Mouse (Mus musculus) CD4-positive helper T cell, adult 2 months (primary cell): ENCODE data around the gene Fcgr4.
"Not testable (repeated sequence)": the region's sequence is repeated elsewhere in the genome, so short reads cannot be mapped to it uniquely, and the experiment has no call there.

Source experiments
- DNase-seq: peaks from one replicate; pipeline ENCODE4 v3.0.0-alpha.2; 2012; ENCODE audit warnings: low read depth, missing footprints, low spot score

The Fcgr4 gene

GRCm38 (mm10) chr1:171050774-171051173 lies 32.1 kb downstream of the Fcgr4 start:
- DNase-seq: no peak

- no peak for DNase-seq
Measured at GRCm38 (mm10) chr1:171053305-171053704, 34.6 kb downstream of the Fcgr4 start.

GRCm38 (mm10) chr1:171057253-171057652 lies 38.5 kb downstream of the Fcgr4 start:
- DNase-seq: no peak

GRCm38 (mm10) chr1:171059203-171059602 lies 40.5 kb downstream of the Fcgr4 start:
- DNase-seq: no peak

- DNase-seq: peak; percentile 79
Measured at GRCm38 (mm10) chr1:171060392-171060791, 41.7 kb downstream of the Fcgr4 start.

- no peak for DNase-seq
Measured at GRCm38 (mm10) chr1:171061566-171061965, 42.8 kb downstream of the Fcgr4 start.

GRCm38 (mm10) chr1:171063569-171064490 lies 45.1 kb downstream of the Fcgr4 start:
- DNase-seq: not testable (repeated sequence)

GRCm38 (mm10) chr1:171064491-171065242 lies 45.9 kb downstream of the Fcgr4 start, which contains the start of gene Fcgr3:
TSS of gene Fcgr3 (minus strand) at chr1:171064935.
- DNase-seq: peak; percentile 61

- not testable (repeated sequence) for DNase-seq
Measured at GRCm38 (mm10) chr1:171065243-171065587, 46.5 kb downstream of the Fcgr4 start.

GRCm38 (mm10) chr1:171065768-171066167 lies 47.0 kb downstream of the Fcgr4 start:
- DNase-seq: not testable (repeated sequence)

GRCm38 (mm10) chr1:171066583-171066982 lies 47.9 kb downstream of the Fcgr4 start:
- not testable (repeated sequence) for DNase-seq

- DNase-seq: not testable (repeated sequence)
Measured at GRCm38 (mm10) chr1:171067928-171068327, 49.2 kb downstream of the Fcgr4 start.

GRCm38 (mm10) chr1:171069508-171069907 lies 50.8 kb downstream of the Fcgr4 start:
- DNase-seq: peak; percentile 20

- DNase-seq: not testable (repeated sequence)
Measured at GRCm38 (mm10) chr1:171070879-171071278, 52.2 kb downstream of the Fcgr4 start.

- not testable (repeated sequence) for DNase-seq
Measured at GRCm38 (mm10) chr1:171071726-171072125, 53.0 kb downstream of the Fcgr4 start.

- DNase-seq: not testable (repeated sequence)
Measured at GRCm38 (mm10) chr1:171072217-171072616, 53.5 kb downstream of the Fcgr4 start.

- not testable (repeated sequence) for DNase-seq
Measured at GRCm38 (mm10) chr1:171074283-171074682, 55.6 kb downstream of the Fcgr4 start.

GRCm38 (mm10) chr1:171076176-171076575 lies 57.5 kb downstream of the Fcgr4 start:
- not testable (repeated sequence) for DNase-seq

GRCm38 (mm10) chr1:171077192-171077591 lies 58.5 kb downstream of the Fcgr4 start:
- not testable (repeated sequence) for DNase-seq

- DNase-seq: not testable (repeated sequence)
Measured at GRCm38 (mm10) chr1:171077955-171078354, 59.2 kb downstream of the Fcgr4 start.

- not testable (repeated sequence) for DNase-seq
Measured at GRCm38 (mm10) chr1:171078419-171078818, 59.7 kb downstream of the Fcgr4 start.

- DNase-seq: not testable (repeated sequence)
Measured at GRCm38 (mm10) chr1:171079345-171079744, 60.6 kb downstream of the Fcgr4 start.
